Mouse (Mus musculus) olfactory bulb, adult 2 months (tissue): ENCODE data around the gene Vwa3a.

Source experiments
- CTCF ChIP-seq: fragments of 200-500 bp; IDR thresholded peaks from 2 replicates; pipeline ENCODE4 v1.5.1; 2012; ENCODE audit warnings: low read depth, mild to moderate bottlenecking, low read length, moderate library complexity; ENCODE audit not compliant: insufficient read depth
- POLR2A ChIP-seq: fragments of 200-500 bp; IDR thresholded peaks from 2 replicates; pipeline ENCODE4 v1.6.1; 2012; ENCODE audit warnings: mild to moderate bottlenecking, low read depth, low read length, moderate library complexity; ENCODE audit not compliant: insufficient read depth

- TF ChIP-seq CTCF (no peak), POLR2A (peak; percentile 41; the same call in 1 of the 2 replicates)
These were observed 91.6 kb downstream of the Vwa3a start for GRCm38 (mm10) chr7:120830431-120831381.
